Mouse (Mus musculus) adrenal gland, adult 2 months (tissue): Measurements from ENCODE around the gene Trpm3. TPM values are rescaled to one million over a fixed set of nuclear protein-coding genes. Genes with fewer than 3 reads are reported as not detected.

Experiments used
- DNase-seq: peaks from one replicate; pipeline ENCODE4 v3.0.0; 2021
- microRNA-seq, 2 experiments: library from miRNA; unstranded; fragments of <30 nt; microRNA quantifications; one replicate each; pipeline ENCODE4 v1.2.0; 2021
- polyA plus RNA-seq: library from polyadenylated mRNA; depleted of rRNA; stranded (reverse); fragments of >200 nt; gene quantifications from 2 replicates; pipeline ENCODE4 v1.2.3, GENCODE M21; 2012
- total RNA-seq, 2 experiments: library from RNA; stranded (reverse); gene quantifications; 2 replicates each; pipeline ENCODE4 v1.2.3; 2021

Trpm3 gene
- total and polyA plus RNA-seq, 3 experiments, result 0.12 to 2.1 (median 0.81) TPM

GRCm38 (mm10) chr19:23037499-23037898, 898.7 kb downstream of the Trpm3 start:
- no peak for DNase-seq

DNA sequence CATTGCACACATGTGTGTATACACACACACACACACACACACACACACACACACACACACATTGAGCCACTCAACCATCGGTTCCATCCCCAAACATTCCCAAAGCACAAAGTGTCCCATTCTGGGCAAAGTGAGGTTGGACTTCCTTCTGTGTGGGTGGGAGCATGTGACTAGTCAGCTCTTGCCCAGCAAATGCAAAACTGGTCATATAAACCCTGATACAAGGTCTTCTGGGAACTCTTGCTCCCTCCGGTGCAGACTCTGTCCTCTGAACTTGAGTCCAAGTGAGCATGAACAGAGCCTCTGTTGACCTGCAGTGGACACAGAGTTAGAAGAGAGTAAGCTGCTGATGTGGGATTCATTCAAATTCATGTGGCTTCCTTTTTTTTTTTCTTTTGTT, 899.5 kb downstream of the Trpm3 start:
- DNase-seq, result no peak

DNA sequence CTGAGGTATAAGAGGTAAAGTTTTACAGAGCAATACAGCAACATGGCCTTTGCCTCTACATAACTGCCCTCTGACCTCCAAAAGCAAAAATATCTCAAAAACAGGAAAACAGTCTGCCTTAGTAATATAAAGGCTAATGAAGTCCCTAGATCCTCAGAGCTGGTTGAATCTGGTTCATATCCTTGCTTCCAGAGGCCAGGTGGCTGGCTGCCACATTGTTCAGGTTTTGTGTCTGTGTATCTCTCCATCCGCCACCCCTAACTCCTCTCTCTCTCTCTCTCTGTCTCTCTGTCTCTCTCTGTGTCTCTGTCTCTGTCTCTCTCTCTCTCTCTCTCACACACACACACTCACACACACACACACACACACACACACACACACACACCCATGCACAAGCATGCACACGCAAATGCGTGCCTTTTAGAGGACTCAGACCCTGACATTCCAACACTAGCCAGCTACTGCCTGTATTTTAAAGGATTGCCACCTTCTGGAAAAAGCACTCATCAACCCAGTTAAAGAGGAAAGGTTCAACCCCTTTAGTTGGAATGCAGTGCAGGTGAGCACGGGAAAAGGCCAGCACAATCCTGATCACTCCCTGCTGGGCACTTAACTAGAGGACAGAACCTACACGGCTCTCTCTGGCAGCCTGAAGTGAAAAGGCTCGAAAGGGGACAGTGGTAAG, 902.8 kb downstream of the Trpm3 start:
- DNase-seq, result no peak

DNA sequence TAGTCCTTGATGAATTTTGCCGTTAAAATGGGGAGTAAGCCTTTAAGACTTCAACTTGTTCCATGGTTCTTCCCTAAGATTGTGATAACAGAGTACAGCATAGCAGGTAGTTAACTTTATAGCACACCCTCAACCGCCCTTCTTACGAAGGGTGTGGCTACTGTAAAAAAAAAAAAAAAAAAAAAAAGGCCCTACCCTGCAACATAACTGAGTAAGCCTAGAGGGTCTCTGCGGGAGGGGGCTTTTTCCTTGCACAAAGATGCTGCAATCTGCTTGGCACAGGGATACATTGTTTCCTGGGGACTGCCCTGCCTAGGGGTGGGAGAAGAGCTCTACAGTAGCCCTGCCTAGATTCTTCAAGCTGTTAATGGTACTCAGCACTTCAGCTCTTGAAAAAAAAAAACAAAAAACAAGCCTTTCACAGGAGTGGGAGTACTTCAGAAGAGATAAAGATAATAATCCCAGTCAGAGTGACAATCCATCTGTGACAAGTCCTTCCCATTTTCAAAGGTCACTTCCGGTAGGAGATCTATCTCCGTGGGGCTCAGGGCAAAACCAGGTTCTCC, 903.4 kb downstream of the Trpm3 start:
- DNase-seq, result no peak

DNA sequence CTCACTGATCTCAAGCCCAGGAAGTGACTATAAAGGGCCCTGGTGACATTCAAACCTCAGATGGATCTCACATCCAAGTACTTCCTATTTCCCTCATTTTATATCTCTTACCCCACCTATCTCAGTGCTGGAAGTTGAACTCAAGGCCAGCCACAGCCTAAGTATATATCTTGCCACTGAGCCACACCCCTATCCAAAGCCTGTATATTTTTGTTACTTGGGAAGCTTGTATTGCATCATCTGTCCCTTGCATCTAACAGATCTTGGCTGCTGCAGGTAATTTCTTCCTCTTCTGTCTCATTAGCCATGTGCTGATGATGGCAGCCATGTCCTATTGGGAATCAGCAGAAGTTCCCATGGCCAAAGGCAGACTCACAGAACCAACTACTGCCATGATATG, 904.9 kb downstream of the Trpm3 start:
- no peak for DNase-seq

Small RNA genes lying within 50 kb of the gene (microRNA-seq; reads per million reads assigned to microRNA genes)
- 49.6 to 54.0 reads per million in 2 experiments for gene Mir204
